Mouse (Mus musculus) gastrocnemius, adult 2 months (tissue): ENCODE results near the gene Hoxb6. TPM values are rescaled to one million over a fixed set of nuclear protein-coding genes. Genes with fewer than 3 reads are reported as not detected.
A peak's percentile ranks its signal among the peaks of the same experiment; 100 is the strongest.

ENCODE experiments used
- DNase-seq: peaks from one replicate; pipeline ENCODE4 v3.0.0; 2022
- H3K27ac ChIP-seq: fragments of 200-600 bp; 2 replicates; pipeline ENCODE4 v1.8.1; 2022; ENCODE audit warnings: mild to moderate bottlenecking
- H3K4me3 ChIP-seq: fragments of 200-600 bp; 2 replicates; pipeline ENCODE4 v1.8.1; 2022; ENCODE audit warnings: mild to moderate bottlenecking, moderate library complexity
- CTCF ChIP-seq: fragments of 200-600 bp; IDR thresholded peaks from 2 replicates; pipeline ENCODE4 v1.8.1; 2022; ENCODE audit warnings: antibody characterized with exemption, mild to moderate bottlenecking, moderate library complexity
- intact Hi-C: fragments of 180-260 bp; cut with DNase I; formaldehyde crosslinking; loops from one replicate; pipeline ENCODE4 v1.15.1; 2025
- total RNA-seq, 2 experiments: library from RNA; stranded (reverse); gene quantifications; 2 replicates each; pipeline ENCODE4 v1.2.3; 2021

Hoxb6 gene
- total RNA-seq, 2 experiments from 2014 or later: 0.56 to 0.64 TPM

DNA sequence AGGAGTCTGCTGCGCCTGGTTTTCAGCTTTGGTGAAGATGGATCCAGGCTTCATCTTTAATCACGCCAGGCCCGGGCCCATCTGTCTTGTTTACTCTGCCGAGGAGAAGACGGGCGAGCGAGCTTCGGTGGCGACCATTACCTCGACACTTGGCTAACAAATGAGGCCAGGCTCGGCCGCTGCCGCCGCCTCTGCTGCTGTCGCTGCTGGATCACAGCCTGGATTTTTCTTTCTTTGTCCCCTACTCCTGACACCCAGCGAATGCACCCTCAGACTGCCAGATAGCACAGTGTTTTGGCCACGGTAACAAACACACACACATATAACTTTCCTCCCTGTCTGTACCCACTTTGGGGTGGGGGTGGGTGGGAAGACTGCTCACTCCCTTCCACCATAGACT, 28.4 kb downstream of the Hoxb6 start:
- intact Hi-C loops: no loop called here
- Histone ChIP-seq H3K27ac (no peak overlapping the region), H3K4me3 (no peak overlapping the region)
- no peak for DNase-seq
- no peak for TF ChIP-seq CTCF

- intact Hi-C loops: no loop called here
- Histone ChIP-seq H3K27ac (no peak overlapping the region), H3K4me3 (no peak overlapping the region)
- no peak for TF ChIP-seq CTCF
- DNase-seq: no peak
These were observed 29.6 kb downstream of the Hoxb6 start for GRCm38 (mm10) chr11:96321846-96322245.

- no peak for TF ChIP-seq CTCF
- intact Hi-C loops: no loop called here
These were observed 30.5 kb downstream of the Hoxb6 start for GRCm38 (mm10) chr11:96322738-96323137.

DNA sequence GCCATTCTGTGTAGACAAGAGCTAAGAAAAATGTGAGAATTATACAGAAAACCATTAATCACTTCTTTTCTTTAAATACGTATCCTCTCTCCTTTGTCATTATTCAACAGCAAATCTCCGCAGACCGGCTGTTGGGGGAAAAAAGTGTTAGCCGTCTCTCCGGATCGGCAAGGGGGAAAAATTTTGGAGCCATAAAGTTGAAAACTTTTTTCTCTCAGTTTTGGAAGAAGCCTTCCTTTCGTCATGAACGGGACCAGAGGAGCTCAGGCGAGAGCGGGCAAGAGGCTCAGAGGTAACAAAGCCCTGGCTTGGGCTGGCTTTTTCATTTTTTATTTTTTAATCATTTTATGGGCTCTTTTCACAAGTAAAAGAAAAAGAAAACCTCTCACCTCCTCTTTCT, 30.9 kb downstream of the Hoxb6 start, which contains the start of gene Hoxb3:
Gene Hoxb3 (plus strand): TSS at position 173 of the 400 bp plus-strand sequence.
- Histone ChIP-seq H3K27ac (no peak within 1 kb of the TSS), H3K4me3 (no peak within 1 kb of the TSS)
- no peak for DNase-seq
- TF ChIP-seq CTCF: no peak
- intact Hi-C loops: no loop called here

More at GRCm38 (mm10) chr11:96322738-96323137, 30.5 kb downstream of the Hoxb6 start:
- Histone ChIP-seq H3K4me3 (no peak overlapping the region), H3K27ac (no peak overlapping the region)
- DNase-seq: no peak

- Histone ChIP-seq H3K27ac (no peak overlapping the region), H3K4me3 (no peak overlapping the region)
- intact Hi-C loops: no loop called here
These were observed 31.8 kb downstream of the Hoxb6 start for GRCm38 (mm10) chr11:96324125-96324524.

GRCm38 (mm10) chr11:96324965-96325364, 32.7 kb downstream of the Hoxb6 start:
- no peak overlapping the region for H3K27ac ChIP-seq
- intact Hi-C loops: no loop called here
- DNase-seq: no peak
- TF ChIP-seq CTCF: no peak
- no peak overlapping the region for H3K4me3 ChIP-seq

More at GRCm38 (mm10) chr11:96324125-96324524, 31.8 kb downstream of the Hoxb6 start:
- no peak for TF ChIP-seq CTCF
- DNase-seq: no peak

DNA sequence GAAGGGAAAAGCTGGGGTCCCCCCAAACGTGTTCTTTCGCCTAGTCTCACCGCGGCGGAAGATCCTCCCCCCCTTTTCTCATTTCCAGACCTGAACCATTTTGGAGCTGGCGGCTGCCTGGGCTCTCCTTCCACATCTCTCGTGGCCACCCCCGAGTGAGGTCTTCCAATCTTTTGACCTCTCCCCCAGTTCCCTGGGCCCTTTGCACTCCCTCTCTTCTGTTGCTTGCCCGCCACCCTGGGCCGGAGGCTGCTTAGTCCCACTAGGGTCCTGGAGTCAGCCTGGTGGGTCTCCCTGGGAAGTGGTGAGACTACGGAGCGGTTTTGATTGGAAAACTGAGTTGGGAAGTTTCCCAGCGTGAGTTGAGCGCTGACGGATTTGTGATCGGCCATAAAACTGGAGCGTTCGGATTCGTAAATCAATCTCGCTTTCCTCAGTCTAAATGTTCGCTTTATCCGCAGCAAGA, 33.5 kb downstream of the Hoxb6 start:
- intact Hi-C loops: no loop called here
- Histone ChIP-seq H3K27ac (no peak overlapping the region), H3K4me3 (no peak overlapping the region)
- no peak for TF ChIP-seq CTCF
- no peak for DNase-seq

- no peak for TF ChIP-seq CTCF
- Histone ChIP-seq H3K4me3 (no peak overlapping the region), H3K27ac (no peak overlapping the region)
- DNase-seq: no peak
- intact Hi-C loops: no loop called here
These were observed 34.4 kb downstream of the Hoxb6 start for GRCm38 (mm10) chr11:96326705-96327104.

DNA sequence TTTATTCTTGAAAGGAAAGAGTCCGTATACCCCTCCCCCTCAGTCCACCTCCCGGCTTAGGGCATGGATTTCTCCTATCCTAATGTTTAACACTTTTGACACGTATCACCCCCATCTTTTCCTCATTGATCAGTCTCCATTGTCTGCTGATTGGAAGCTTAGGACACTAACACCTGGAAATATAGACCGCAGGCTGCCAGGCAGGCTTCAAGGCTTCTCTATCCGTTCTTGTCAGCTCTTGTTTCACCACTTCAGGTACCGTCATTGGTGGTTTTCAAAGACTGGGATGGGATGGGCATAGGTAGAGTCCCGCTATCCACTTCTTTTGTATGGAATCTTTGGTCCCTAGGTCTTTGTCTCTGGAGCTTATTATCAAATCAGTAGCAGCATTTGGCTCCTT, 34.8 kb downstream of the Hoxb6 start:
- no peak for DNase-seq
- TF ChIP-seq CTCF: no peak
- Histone ChIP-seq H3K27ac (no peak overlapping the region), H3K4me3 (no peak overlapping the region)
- intact Hi-C loops: no loop called here

DNA sequence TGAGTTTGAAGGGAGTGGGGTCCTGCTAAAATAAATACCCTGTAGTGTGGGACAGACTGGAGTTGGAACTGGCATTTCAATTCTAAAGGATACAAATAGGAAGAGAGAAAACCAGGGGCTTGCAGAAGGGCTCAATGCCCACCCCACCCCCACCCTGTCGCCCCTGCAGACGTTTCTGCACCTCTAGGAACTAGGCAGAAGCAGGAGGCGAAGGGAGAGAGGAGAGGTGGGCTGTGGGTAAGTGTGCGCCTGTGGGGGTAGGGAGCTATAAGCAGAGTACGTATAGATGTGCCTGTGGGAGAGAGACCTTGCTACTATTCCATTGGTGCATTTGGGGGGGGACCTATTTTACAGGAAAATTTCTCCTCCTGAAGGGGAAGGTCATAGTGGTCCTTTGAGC, 35.5 kb downstream of the Hoxb6 start:
- no peak overlapping the region for H3K4me3 ChIP-seq
- TF ChIP-seq CTCF: no peak
- intact Hi-C loops: no loop called here
- H3K27ac ChIP-seq: no peak overlapping the region
- DNase-seq: no peak

DNA sequence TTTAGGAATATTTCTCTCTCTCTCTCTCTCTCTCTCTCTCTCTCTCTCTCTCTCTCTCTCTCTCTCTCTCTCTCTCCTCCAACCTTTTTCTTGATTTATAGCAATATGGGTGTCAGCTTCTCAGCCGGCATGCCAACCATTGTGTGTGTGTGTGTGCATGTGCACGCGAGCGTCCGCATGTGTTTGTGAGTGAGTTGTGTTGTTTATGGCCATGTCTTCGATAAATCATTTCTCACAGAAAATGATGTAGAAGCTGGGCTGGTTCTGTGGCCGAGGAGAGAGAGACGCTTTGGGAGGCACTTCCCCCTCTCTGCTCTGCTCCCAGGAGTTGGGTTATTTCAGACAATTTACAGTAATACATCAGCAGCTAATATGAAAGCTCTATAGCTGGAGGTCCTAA, 36.3 kb downstream of the Hoxb6 start:
- DNase-seq: no peak
- no peak for TF ChIP-seq CTCF
- no peak overlapping the region for H3K4me3 ChIP-seq
- intact Hi-C loops: no loop called here
- no peak overlapping the region for H3K27ac ChIP-seq

DNA sequence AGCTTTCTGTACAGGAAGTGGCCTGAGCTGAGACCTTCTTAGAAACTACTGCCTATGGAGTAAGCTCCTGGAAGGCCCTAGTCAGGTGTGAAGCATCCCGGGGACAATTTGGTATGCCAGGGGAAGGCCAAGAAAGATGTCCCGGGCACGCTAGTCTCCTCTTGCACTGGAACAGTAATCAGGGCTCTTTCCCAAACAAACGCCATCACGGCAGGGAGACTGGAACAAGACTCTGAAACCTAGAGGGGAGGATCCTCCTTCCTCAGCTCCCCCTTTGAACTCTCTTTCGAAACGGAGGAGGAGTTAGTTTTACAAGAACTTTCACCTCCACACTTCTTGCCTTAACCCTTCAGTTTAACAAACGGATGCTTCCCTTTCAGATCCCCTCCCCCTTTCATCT, 39.8 kb downstream of the Hoxb6 start:
- no peak overlapping the region for H3K4me3 ChIP-seq

DNA sequence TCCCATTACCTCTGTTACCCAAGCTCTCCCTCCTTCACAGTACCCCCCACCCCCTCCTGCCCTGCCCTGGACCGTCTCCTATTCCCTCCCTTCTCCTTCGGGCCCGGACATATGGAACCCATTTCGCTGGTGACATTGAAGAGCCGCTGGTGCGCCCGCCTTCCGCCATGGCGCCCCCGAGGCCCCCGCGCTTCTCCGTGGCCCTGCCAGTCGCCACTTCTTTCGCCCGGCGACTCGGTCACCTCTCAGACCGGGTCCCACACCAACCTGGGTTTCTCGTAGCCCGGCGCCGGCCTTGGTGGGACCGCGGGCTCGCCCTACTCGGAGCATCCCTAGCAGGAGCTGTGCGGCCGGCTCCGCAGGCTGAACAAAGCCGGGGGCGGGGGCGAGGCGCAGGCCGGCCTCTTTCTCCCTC, 40.3 kb downstream of the Hoxb6 start:
- no peak for DNase-seq
- TF ChIP-seq CTCF: no peak
- Histone ChIP-seq H3K27ac (no peak overlapping the region), H3K4me3 (peak overlapping the region; percentile 17)
- intact Hi-C loops: no loop called here

More for the DNA sequence above, 39.8 kb downstream of the Hoxb6 start:
- H3K27ac ChIP-seq: no peak overlapping the region
- no peak for TF ChIP-seq CTCF
- DNase-seq: no peak
- intact Hi-C loops: no loop called here

DNA sequence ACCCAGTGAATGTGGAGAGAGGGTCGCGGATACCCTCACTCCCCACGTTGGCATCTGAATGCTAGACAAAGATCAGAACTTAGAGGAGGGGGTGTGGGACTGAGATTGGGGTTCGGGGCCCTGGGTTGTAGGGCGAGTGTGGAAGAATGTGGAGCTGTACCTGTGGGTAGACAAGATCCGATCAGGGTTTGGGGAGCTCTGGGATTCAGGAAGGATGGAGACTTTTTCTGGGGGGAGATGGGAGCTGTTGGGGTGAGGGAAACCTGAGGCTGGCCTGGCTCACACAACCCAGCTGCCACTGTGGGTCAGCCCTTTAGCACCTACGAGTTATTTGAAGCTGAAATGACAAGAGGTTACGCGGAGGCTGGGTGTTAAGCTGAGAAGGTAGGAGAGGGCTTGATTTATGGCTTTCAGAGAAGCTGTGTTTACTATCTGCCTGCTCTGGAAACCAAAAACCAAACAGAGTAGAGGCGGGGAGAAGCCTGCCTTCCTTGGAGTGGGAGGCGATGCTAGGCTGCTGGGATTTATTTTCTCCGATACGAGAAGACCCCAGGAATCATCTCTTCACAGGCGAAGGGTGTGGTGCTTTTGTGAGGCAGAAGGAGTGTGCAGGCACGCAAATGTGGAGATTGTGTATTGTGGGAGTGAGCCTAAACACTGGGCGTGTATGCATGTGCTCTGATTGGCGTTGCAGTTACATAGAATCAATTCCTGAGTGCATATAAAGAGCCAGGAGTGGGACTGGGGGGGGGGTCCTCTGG, 41.1 kb downstream of the Hoxb6 start:
- intact Hi-C loops: no loop called here
- Histone ChIP-seq H3K27ac (no peak overlapping the region), H3K4me3 (no peak overlapping the region; the same call in 1 of the 2 replicates)
- no peak for TF ChIP-seq CTCF
- no peak for DNase-seq
